17 mouse cellular contexts compared by ENCODE assay signal in genomic region chr13:95955204-95955603, GRCm38 (mm10).
"Had no signal": no experiment of that assay in that cellular context is flagged by ENCODE, and none has a peak within 500 bp of the region (broad histone marks: within the 10 kb centered on the region; RNA-seq: fewer than 3 reads in every experiment).

No protein-coding gene starts in this region.

- H3K27ac ChIP-seq: limb, embryonic 15.5 days; liver, embryonic 14.5 days; lung, embryonic 15.5 days; midbrain, embryonic 10.5 days; midbrain, embryonic 13.5 days had no signal

- DNase-seq: kidney, adult 9 months; kidney, postnatal 14 days; kidney, postnatal 4 days; left cerebral cortex, postnatal 4 days; lung, adult 18-20 months; lung, postnatal 10 days; lung, postnatal 36 days; thymus, adult 2 months; thymus, postnatal 14 days; thymus, postnatal 4 days had no signal

- H3K36me3 ChIP-seq: limb, embryonic 15.5 days; lung, embryonic 15.5 days; midbrain, embryonic 10.5 days; midbrain, embryonic 13.5 days had no signal

- H3K4me3 ChIP-seq: limb, embryonic 15.5 days; lung, embryonic 15.5 days; megakaryocyte, embryonic 14.5 days; midbrain, embryonic 10.5 days; midbrain, embryonic 13.5 days had no signal

- H3K9me3 ChIP-seq: limb, embryonic 15.5 days; lung, embryonic 15.5 days; megakaryocyte, embryonic 14.5 days; midbrain, embryonic 10.5 days; midbrain, embryonic 13.5 days had no signal

- H3K9ac ChIP-seq: limb, embryonic 15.5 days; liver, embryonic 14.5 days; lung, embryonic 15.5 days; midbrain, embryonic 13.5 days had no signal

- H3K27me3 ChIP-seq: limb, embryonic 15.5 days; lung, embryonic 15.5 days; megakaryocyte, embryonic 14.5 days; midbrain, embryonic 13.5 days had no signal

- H3K4me2 ChIP-seq: limb, embryonic 15.5 days; liver, embryonic 11.5 days; lung, embryonic 15.5 days; midbrain, embryonic 13.5 days had no signal

- ATAC-seq: midbrain, embryonic 13.5 days had no signal
